Mouse (Mus musculus) lung, postnatal 25 days (tissue): Measurements from ENCODE around the gene Shc4.

Experiments used
- DNase-seq: peaks from one replicate; pipeline ENCODE4 v3.0.0; 2022; ENCODE audit warnings: low spot score

Gene Shc4

DNA sequence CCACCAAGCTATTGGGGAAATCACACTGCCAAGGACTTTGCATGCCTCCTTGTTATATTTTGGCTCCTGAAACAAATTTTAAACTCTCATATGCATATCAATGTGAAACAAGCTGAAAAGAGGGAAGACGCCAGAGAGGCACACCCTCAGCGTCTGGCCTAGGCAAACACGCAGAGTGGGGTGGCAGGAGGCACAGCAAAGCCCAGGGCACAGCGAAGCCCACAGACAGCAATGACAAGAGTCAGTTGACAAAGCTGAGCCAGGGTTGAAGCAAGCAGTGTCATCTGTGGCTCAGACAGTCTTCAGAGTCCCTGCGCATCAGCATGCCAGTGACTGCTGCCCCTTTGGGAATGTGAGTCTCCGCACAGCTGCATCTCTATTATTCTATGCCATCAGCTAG, 79.0 kb downstream of the Shc4 start:
- no peak for DNase-seq

DNA sequence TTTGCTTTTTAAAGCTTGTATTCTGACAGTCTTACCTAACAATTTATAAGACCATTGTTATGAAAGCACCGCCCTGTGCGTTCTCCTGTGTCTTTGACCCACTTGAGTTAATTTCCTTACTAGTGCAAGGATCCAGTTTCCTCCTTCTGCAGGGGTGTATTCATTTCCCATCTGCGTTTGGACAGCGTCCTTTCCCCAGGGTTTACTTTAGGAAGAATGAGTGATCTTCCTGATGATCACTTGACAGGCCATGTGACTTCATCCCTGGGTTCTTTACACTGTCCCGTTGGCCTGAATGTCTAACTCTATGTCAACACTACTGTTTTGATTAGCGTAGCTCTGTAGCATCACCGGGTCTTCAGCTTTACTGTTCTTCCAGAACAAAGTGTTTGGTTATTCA, 86.6 kb downstream of the Shc4 start:
- DNase-seq: no peak

DNA sequence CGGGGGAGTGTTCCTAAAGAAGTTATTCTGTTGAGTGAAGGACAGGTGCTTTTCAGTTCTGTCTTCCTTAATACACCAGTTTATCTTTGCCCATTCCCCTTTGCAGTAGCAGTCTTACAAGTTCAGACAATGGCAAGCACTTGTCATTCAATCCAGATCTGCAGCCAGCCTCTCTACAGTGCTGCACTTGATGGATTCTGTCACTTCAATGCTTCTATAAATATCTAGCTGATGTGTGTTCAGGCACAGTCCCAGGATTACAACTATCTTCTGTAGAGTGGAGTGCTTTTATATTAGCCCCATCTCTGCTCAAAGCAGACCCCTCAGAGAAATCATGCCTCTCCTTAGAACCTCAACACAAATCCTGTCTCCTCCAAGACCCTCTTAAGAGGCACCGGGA, 93.9 kb downstream of the Shc4 start:
- no peak for DNase-seq

DNA sequence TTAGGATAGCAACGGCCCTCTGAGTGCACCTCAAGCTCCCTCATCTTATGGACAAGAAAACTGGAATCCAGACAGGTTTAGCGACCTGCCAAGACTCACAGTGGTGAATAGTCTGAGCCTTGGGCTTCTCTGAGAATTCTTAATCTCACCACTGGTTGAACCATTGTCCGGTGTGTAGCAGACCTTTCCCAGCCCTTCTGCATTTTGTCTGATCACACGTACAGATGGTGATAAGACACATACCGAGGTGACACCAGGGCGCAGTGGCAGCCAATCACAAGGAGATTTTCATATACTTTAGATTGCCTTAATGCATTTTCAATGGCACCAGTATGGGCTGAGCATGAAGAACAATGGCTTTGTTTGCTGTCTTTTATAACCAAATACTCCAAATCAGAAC, 95.5 kb downstream of the Shc4 start:
- DNase-seq: no peak

DNA sequence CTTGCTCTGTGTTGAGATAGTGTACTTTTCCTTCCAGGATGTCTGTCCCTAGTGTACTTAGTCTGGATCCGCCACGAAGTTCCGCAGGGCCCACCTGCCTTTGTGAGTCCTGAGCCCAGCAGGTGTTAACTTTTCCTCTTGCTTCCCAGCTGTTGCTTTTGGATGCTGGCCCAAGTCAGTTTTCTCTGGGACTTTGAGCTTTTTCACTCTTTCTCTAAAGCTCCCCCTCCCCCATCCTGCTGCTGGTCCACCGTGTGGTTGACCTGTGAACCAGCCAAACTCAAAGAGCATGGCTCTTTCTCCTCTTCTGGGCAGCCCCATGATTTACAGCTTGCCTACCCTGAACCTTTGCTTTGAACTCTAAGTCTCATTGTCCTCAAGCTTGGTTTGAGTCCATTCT, 97.4 kb downstream of the Shc4 start:
- DNase-seq: no peak

DNA sequence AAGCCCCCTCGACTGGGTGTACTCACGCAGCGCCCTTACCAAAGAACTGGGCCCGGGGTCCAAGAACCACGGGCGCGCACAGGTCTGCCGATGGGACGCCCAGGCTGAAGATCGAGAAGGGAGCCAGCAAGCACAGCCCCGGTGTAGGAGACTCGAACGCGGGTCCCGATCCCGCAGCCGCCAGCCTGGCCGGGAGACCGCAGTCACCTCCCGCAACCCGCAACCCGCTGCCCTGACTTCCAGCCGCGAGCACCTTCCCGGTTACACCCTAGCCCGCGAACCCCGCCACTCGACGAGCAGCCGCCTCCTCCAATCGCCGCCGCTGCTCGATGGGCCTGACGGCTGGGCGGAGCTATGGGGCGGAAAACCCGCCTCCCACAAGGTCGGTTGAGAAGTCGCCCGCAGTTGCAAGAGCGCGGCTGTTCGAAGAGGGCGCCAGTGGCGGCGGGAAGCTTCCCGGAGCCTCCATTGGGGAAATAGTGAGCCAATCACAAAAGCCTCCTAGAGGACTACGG, 99.1 kb downstream of the Shc4 start, which contains the start of gene Cep152:
Gene Cep152, minus strand, starts transcription at position 277 of the 515 bp plus-strand sequence.
- peak; percentile 98 for DNase-seq

DNA sequence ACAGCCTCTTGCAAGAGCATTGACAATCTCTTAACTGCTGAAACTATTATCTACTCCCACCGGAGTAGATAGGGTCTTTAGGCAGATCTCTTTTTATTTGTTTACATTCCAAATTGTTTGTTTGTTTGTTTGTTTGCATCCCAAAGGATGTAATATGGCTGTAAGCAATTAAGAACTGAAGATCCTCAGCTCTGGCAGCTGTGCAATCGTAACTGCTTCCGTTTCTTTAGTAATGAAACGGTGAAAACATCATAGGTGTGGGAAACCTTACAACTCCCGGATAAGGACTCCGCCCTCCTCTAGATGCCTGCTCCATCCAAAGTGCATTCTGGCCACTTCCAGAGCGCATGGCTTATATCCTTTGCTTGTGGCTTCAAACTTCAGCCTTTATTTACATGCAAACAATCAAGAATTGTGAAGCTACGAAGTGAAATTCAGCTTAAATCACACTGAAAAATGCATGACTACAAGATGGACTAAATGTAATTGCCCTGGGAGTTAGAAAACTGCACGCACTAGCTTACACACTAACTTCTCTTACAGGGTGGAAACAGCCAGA, 99.7 kb downstream of the Shc4 start:
- no peak for DNase-seq

DNA sequence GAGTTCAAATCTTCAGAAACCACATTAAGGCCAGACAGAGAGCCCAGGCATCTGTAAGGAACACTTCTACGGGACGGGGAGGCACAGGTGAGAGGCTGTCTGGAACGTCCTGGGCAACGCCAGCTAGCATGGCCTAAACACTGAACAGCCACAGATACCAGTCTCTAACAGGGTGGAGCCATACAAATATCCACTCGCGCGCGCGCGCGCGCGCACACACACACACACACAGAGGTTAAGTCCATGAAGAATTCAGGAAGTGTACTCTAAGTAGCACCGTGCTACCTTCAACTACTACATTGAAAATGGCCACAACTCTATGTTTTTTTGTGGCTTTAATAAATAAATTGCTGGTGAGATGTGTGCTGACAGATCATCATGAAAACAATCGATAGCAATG, 100.7 kb downstream of the Shc4 start:
- DNase-seq: no peak

DNA sequence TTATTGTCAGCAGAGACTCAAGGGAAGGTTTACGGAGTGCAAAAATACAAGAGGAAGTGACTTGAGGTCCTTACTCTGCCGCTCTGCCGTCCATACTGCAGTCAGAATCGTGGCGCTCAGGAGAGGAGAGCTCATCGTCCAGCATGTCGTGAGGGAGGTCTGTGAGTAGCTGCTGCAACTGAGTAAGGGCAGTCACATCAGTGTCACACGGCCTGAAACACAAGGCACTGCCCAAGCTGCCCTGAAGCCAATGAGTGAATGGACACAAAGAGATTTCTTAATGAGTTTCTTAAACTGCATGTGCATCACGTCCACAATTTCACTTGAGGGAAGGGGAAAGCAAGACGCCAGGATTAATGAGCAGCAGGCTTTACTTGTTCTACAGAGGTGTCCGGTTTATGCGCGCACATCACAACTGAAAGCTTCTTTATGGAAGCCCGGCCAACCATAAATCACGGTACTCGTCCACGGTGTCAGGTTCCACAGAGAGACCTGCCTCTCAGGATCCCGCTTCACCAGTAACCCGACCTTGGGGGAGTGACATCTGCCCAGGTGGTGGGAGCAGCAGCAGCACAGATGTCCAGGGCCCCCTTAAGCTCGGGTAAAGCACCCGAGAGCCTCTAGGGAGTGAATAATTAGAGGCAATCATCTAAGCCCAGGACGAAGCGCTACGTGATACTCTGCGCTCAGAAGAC, 103.6 kb downstream of the Shc4 start:
- DNase-seq: no peak

DNA sequence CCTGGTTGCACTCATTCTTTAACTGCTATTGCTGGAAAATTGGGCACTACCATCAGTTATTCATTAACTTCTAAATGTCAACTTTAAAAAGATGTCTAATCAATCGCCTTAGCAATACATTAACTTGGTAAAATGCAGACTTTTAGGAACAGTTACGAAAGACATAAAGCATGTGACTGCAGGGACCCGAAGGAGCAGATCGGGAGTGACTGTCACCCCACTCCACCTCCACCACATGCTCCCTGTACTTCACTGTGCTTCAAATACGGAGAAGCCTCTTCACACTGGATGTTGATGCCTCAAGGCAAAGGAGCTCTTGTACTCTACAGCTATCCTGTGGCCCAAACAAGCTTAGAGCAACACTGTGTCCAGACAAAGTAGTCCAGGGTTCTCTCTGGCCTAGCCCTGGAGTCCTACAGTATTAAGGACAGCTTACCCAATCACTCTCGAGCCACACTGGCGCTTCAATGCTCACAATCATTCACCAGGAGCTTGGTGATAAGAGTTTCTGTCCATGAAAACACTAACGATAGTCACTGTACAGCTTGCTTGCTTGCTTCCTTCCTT, 108.0 kb downstream of the Shc4 start:
- no peak for DNase-seq

DNA sequence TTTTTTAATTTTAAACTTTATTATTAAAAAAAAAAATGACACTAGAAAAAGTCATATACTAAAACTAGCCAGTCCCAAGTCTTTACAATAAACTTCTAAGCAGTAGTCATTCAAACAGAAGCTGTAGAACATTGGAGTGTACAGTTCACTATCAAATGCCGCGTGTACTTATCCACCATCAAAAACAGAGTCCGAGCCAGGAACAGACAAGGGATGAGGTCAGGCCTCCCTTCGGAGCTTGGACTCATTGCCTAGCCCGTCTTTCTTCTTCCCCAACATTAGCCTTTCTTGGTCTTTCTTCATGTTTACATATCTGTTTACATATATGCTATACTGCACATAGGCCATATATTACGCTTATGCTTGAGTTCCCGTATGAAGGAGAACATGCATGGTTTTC, 108.5 kb downstream of the Shc4 start:
- no peak for DNase-seq

DNA sequence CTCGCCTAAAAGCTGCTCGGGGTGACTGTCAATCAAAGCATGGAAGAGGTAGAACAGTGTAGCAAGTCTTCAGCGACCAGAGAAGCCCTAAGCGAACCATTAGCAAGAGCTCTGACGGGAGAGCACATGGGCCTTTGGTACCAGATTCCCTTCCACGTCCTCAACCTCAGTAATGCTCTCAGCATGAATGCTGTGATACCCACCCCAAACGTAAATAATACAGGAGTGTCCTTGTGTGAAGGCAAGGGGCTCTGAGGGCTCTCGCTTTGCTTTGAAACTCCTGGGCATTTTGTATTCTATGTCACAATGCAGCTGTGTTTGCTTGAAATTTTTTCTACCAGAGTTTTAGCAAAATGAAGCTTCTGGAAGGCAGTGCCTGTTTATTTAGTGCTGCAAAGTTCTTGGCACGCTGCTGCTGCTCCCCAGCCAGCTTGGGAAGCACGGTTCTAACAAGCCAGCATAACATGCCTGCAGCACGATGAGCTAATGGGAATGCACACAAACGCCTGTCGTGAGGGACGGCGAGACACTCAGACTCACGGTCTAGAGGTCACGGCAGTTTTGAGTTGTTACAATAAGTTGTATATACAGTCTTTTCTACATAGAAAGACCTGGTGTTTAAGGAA, 117.6 kb downstream of the Shc4 start:
- DNase-seq: peak; percentile 43

DNA sequence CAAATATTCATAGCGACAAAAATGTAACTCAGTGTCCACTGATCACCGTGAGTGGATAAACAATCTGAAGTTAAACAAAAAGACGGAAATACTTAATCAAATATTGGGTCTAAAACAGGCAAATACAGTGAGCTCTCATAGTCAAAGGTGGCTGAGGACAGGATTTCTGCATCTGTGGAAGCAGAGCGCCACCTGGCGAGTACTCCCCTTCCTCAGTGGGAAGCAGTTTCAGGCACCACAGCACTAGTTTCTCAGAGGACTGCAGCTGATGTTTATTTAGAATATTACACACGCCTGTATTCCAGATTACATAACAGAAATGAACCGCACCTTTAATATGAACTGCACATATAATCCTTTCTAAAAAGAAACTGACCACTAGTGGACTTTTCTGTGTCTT, 119.3 kb downstream of the Shc4 start:
- DNase-seq: peak; percentile 59

DNA sequence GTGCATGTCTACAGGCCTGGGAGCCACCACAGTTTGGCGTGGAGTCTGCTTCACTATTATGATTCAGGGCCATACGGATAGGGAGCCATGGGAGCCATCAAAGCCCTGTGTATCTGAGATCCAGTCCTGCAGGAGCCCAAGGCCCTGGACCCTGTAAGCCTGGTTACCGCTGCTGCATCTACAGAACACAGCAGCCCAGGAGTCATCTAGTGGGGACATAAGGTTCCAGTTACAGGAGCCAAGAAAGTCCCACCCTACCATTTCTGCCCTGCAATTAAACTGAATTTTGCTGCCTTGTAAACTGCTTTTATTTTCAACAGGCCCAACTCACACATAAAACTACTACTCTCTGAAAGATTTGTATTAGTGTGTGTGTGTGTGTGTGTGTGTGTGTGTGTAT, 121.0 kb downstream of the Shc4 start:
- no peak for DNase-seq

DNA sequence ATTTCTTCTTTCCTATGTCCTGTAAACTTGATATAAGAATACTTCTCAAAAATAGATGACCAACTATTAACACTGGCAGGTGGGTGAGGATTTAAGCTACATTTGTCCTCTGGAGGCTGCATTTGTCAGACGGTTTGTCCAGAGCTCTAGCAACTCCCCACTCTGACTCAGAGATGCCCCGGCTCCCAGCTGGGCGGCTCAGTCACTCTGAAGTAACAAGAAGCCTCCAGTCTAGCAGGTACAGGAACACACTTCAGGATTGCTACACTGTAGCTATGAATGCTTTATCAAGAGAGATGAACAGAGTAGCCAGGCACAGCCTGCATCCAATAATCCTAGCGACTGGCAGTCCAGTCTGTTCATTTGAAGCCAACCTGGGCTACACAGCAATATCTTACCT, 125.0 kb downstream of the Shc4 start:
- DNase-seq: no peak

DNA sequence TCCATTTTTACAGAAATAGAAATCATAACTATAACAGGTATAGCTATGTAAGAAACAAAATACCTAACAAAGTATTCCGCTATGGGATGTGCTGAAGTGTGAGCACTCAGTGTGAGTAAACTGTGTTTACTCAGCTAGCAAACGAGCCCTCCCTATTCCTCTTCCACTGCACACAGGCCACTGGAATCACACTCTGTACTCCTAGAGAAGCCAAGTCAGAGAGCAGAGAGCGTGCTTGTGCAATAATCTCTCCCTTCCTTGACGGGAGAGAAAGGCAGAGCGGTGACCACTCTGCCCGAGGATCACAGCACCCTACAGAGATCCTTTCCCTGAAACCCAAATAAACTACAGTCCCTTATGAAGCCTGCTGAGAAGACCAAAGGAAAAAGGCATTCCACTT, 125.7 kb downstream of the Shc4 start:
- DNase-seq: peak; percentile 26

DNA sequence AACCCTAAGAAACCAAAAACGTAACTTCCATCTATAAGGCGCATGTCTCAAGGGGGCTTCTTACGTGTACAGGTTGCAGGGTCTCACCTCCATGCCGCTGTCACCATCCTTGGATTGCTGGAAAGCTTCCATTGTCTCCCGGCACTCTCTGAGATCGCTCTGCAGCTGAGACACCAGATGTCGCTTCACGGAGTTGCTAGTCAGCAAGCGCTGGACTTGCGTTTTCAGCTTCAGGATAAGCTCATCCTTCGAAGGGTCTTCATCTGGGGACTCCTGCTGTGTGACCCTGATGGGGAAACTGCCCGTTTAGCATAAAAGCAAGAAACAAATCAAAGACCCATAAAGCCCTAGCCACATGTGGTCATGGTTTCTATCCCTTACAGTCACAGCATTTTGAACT, 129.2 kb downstream of the Shc4 start:
- DNase-seq: no peak

DNA sequence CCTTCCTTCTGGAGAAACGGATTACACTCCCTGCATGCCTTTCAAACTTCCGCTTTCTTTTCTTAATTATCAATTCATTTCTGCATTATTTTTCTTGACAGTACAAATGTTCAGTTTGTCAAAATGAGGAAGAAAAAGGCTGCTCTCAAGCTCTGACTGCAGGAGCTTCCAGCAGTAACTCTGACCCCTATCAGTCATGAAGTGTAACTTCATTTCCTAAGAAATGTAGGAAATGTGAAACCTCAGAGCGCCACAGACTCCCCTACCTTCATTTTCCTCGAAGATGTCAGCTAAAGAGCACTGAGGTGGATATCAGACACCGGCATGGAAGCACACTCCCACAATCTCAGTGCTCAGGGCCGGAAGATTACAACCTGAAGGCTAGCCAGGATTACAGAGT, 129.9 kb downstream of the Shc4 start:
- no peak for DNase-seq

DNA sequence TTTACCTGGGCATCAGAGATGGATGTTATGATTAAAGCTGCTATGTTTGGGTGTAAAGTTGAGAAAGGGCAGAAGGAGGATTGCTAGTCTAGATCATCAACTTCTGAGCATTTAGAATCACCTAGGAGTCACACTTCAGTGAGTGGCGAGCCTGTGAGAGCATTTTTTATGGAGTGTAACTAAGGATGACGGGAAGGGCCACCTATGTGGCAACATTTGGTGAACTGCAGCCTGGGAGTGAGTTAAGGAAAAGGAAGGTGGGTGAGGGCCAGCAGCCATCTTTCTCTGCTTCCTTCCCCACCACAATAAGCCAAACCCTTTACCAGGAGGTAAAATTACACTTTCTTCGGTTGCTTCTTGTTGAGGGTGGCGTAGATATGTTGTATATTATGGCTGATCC, 132.1 kb downstream of the Shc4 start:
- no peak for DNase-seq

DNA sequence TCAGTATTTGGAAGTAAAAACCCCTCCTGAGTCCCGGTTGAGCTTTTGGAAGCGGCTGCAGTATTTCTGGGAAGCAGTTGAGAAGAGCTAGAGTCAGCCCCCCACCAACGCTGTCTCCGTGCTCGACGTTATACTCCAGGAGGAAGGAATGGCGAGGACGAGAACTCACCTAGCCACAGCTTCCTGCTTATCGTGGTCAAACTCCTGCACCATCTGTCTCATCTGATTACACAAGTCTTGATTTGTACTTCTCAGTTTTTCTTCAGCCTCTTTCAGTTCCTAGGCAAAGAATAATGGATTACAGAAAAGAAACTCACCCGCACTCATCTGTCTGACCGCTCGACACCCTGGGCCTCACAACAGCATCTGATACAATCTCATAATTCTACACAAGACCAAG, 134.7 kb downstream of the Shc4 start:
- DNase-seq: no peak

DNA sequence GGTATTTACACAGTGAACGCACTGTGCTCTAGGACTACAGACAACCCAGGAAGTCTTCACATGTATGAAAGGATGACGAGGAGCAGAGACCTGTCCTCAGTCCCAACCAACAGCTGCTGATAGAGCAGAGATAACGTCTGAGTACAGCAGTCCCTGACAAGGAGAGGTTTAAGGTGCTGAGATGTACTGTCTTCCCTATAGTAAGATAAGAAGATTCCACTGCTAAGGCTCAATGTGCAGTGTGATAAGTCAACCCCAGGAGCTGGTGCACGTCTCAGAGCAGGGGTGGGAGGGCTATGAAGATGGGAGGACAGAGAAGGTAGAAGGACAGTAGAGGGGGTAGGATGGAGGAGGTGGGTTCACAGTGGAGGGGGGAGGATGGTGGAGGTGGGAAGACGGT, 142.9 kb downstream of the Shc4 start:
- DNase-seq: no peak

DNA sequence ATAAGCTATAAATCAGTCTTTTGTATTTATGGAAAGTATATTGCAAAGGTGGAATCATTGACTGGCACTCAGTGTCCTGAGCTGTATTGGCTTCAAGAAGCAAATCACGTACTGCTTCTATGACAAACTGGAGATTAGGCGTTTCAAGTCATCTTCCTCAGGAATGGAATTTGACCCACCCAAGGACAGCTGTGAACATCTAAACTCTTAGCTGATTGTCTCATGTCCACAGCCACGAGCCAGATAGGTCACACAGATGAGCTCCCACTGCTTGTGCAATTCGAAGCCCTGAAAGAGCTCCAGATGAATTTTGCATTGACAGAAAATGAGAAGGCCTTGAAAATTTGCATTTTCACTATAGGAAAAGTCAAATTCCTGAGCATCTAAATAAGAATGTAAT, 146.3 kb downstream of the Shc4 start:
- DNase-seq: no peak
